Mouse (Mus musculus): ENCODE measurements around the gene Rtn2.

DNA sequence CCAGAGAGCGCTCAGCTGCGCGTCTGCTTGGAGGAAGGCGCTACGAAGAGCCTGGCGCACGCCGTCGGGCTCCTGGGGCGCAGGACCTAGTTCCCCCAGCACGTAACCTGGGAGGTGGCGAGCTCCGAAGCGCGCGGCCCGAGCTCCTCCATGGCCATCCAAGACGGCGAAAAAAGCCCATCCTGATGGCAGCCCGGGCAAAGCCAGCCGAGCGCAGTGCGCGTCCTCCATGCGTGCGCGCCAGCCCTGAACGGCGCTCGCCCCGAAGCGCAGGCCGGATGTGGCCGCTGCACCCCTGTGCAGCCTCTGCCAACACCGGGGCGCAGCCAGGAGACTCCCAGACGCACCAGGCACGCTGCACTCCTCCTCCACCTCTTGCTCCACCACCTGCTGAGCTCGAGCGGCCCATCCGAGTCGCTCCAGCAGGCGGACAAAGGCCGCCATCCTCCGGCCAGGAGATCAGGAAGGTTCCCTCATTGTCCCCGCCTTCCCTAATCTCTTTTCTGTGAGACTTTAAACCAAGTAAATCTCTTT is 2.8 kb upstream of the Rtn2 start, which contains the start of gene Ppm1n:
- TF ChIP-seq POLR2A (IDR thresholded peaks at IDR 0.05; ENCODE audit: control insufficient read depth, extremely low read depth, insufficient read depth, low read length, poor library complexity) (no peak), CTCF (IDR thresholded peaks at IDR 0.05; ENCODE audit: borderline replicate concordance, control insufficient read depth, extremely low read depth, insufficient read depth, low read length, poor library complexity) (no peak)

Measured in thymus, adult 2 months (tissue).